Mouse (Mus musculus) embryonic facial prominence, embryonic 11.5 days (tissue): Measurements from ENCODE around the gene Fam174b. TPM values are rescaled to one million over a fixed set of nuclear protein-coding genes. Genes with fewer than 3 reads are reported as not detected.

ENCODE experiments used
- ATAC-seq: fragments of 200-750 bp; cut with Nextera tagmentation; replicated peaks from 2 replicates; pipeline ENCODE4 v1.8.0; 2017; ENCODE audit warnings: low read depth; ENCODE audit not compliant: insufficient number of reproducible peaks, low FRiP score, low TSS enrichment
- DNase-seq: peaks from one replicate; pipeline ENCODE4 v3.0.0-alpha.2; 2015; ENCODE audit warnings: low spot score
- H3K27ac ChIP-seq: fragments of 300-500 bp; sonication (generic); replicated peaks from 2 replicates; pipeline ENCODE4 v1.5.1; 2014; ENCODE audit warnings: mild to moderate bottlenecking, low read depth, low read length, control low read depth
- H3K27me3 ChIP-seq: fragments of 300-500 bp; sonication (generic); 2 replicates; pipeline ENCODE4 v1.6.1; 2014; ENCODE audit warnings: mild to moderate bottlenecking, low read length, moderate library complexity, mixed read lengths; ENCODE audit not compliant: control insufficient read depth, insufficient read depth
- H3K36me3 ChIP-seq: fragments of 300-500 bp; sonication (generic); replicated peaks from 2 replicates; pipeline ENCODE4 v1.6.1; 2014; ENCODE audit warnings: low read depth, mild to moderate bottlenecking, low read length, moderate library complexity, mixed read lengths; ENCODE audit not compliant: control insufficient read depth, insufficient read depth
- H3K4me1 ChIP-seq: fragments of 300-500 bp; sonication (generic); 2 replicates; pipeline ENCODE4 v1.6.1; 2014; ENCODE audit warnings: low read length, mixed read lengths; ENCODE audit not compliant: control insufficient read depth, insufficient read depth
- H3K4me2 ChIP-seq: fragments of 300-500 bp; sonication (generic); 2 replicates; pipeline ENCODE4 v1.6.1; 2014; ENCODE audit warnings: low read depth, mild to moderate bottlenecking, control low read depth, low read length, moderate library complexity
- H3K4me3 ChIP-seq: fragments of 300-500 bp; sonication (generic); 2 replicates; pipeline ENCODE4 v1.5.1; 2014; ENCODE audit warnings: low read depth, low read length, control low read depth
- H3K9ac ChIP-seq: fragments of 300-500 bp; sonication (generic); replicated peaks from 2 replicates; pipeline ENCODE4 v1.6.1; 2014; ENCODE audit warnings: mild to moderate bottlenecking, control low read depth, low read length
- H3K9me3 ChIP-seq: fragments of 300-500 bp; sonication (generic); replicated peaks from 2 replicates; pipeline ENCODE4 v1.6.1; 2016; ENCODE audit warnings: mild to moderate bottlenecking, low read length, inconsistent platforms, mixed read lengths; ENCODE audit not compliant: control insufficient read depth
- WGBS: fragments of 180-500 bp; shearing (Covaris S2); extraction: QIAGEN DNeasy Blood & Tissue Kit; methylation state at CpG from one replicate; pipeline ENCODE4 v1.1.7; 2014; 5-methylcytosine and 5-hydroxymethylcytosine counted together
- polyA plus RNA-seq: library from polyadenylated mRNA; unstranded; fragments of >200 nt; fragmentation: Nextera tagmentation; extraction: Ambion mirVana; gene quantifications from 2 replicates; pipeline ENCODE4 v1.2.1, GENCODE M21; 2014

The Fam174b gene
- polyA plus RNA-seq, 1 experiment from 2014 or later: 34.4 TPM

DNA sequence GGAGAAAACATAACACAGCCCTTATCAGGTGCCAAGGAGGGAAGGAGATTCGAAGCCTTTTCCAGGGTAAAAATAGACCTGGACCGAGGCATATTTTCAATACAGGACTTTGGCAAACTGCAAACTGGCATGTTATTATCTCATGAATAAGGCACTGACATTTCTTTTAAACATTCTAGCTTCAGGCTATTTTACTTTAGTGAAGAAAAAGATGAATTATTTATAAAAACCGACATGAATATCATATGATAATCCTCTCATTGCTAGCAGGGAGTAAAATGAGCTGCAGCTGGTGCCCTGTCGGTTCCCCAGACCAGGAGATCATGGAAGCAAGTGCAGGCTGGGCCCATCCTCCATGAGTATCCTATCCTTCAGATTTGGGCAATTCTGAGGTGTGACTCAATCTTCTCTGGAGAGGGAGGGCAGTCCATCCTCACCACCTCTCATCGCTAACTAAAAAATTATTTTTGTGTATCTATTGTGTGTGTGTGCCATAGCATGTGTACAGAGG is 21.6 kb upstream of the Fam174b start:
- Histone ChIP-seq H3K27me3 (no peaks in the 10 kb centered on the region), H3K27ac (no peak overlapping the region), H3K4me3 (no peak overlapping the region), H3K4me1 (no peaks in the 10 kb centered on the region), H3K9me3 (no peaks in the 10 kb centered on the region), H3K36me3 (no peaks in the 10 kb centered on the region), H3K4me2 (no peak overlapping the region), H3K9ac (no peak overlapping the region)
- DNase-seq: no peak
- no peak for ATAC-seq
- 62% methylated on average over 5 of the region's 5 CpGs for WGBS

DNA sequence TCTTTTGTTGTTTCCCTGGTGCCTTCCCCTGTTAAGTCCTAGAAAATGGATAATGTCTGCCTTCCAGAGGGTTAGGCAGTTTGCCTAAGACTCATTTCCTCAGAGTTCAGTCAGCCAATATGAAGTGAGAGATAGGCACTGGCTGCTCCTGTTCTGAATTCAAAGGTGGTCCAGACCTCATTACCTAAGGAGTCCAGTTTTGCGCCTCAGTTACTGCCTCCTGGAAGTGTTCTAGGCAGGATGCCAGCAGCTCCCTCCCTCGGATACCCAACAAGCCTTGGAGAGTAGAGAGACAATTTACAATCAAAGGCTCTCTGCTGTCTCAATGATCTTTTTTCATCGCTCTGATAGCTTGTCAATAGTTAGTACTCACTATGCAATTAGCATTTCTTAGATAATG is 19.1 kb upstream of the Fam174b start:
- WGBS: 79% methylated on average over 3 of the region's 3 CpGs
- Histone ChIP-seq H3K4me3 (no peak overlapping the region), H3K4me1 (no peaks in the 10 kb centered on the region), H3K9ac (no peak overlapping the region), H3K4me2 (no peak overlapping the region), H3K9me3 (no peaks in the 10 kb centered on the region), H3K36me3 (no peaks in the 10 kb centered on the region), H3K27ac (no peak overlapping the region), H3K27me3 (no peaks in the 10 kb centered on the region)
- ATAC-seq: no peak
- DNase-seq: no peak

GRCm38 (mm10) chr7:73721764-73722163 is 18.3 kb upstream of the Fam174b start:
- ATAC-seq (no peak), DNase-seq (no peak)
- H3K4me1 ChIP-seq: no peaks in the 10 kb centered on the region
- no peak overlapping the region for H3K4me3 ChIP-seq
- no peaks in the 10 kb centered on the region for H3K36me3 ChIP-seq
- H3K9me3 ChIP-seq: no peaks in the 10 kb centered on the region
- no peak overlapping the region for H3K27ac ChIP-seq
- no peaks in the 10 kb centered on the region for H3K27me3 ChIP-seq
- H3K4me2 ChIP-seq: no peak overlapping the region
- H3K9ac ChIP-seq: no peak overlapping the region
- WGBS: 80% methylated on average over 3 of the region's 3 CpGs

DNA sequence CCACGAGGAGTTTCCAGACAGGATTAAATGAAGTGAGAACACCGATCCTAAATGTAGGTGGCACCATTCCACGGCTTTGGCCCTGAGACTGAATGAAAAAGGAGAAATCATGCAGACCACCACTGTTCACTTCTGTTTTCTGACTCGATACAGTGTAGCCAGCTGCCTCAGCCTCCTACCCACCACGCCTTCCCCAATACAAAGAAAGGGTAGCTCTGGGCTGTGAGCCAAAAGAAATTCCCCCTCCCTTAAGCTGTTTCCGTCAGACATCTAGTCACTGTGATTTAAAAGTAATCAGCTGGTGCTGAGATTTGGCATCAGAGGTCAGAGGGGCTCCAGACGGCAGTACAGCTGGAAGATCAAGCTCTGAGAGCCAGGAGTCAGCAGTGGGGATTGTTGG is 10.2 kb upstream of the Fam174b start:
- DNase-seq (no peak), ATAC-seq (no peak)
- H3K36me3 ChIP-seq: no peaks in the 10 kb centered on the region
- no peak overlapping the region for H3K4me3 ChIP-seq
- H3K27ac ChIP-seq: no peak overlapping the region
- H3K4me2 ChIP-seq: no peak overlapping the region
- H3K9me3 ChIP-seq: no peaks in the 10 kb centered on the region
- H3K27me3 ChIP-seq: no peaks in the 10 kb centered on the region
- WGBS: 57% methylated on average over 7 of the region's 7 CpGs
- H3K4me1 ChIP-seq: no peaks in the 10 kb centered on the region
- no peak overlapping the region for H3K9ac ChIP-seq

- Histone ChIP-seq H3K27me3 (no peaks in the 10 kb centered on the region), H3K9ac (no peak overlapping the region), H3K4me1 (no peaks in the 10 kb centered on the region), H3K36me3 (no peaks in the 10 kb centered on the region), H3K9me3 (no peaks in the 10 kb centered on the region), H3K27ac (no peak overlapping the region), H3K4me2 (no peak overlapping the region), H3K4me3 (no peak overlapping the region)
- ATAC-seq (no peak), DNase-seq (no peak)
- WGBS: 68% methylated on average over 10 of the region's 10 CpGs
Measured at GRCm38 (mm10) chr7:73730430-73731022, 9.6 kb upstream of the Fam174b start.

GRCm38 (mm10) chr7:73736046-73736445 is 4.1 kb upstream of the Fam174b start:
- WGBS: 72% methylated on average over 2 of the region's 2 CpGs
- Histone ChIP-seq H3K27me3 (peaks cover 1% of the 10 kb centered on the region), H3K9me3 (no peaks in the 10 kb centered on the region), H3K4me2 (no peak overlapping the region), H3K4me1 (no peaks in the 10 kb centered on the region), H3K9ac (no peak overlapping the region), H3K27ac (no peak overlapping the region), H3K36me3 (no peaks in the 10 kb centered on the region), H3K4me3 (no peak overlapping the region)
- ATAC-seq: no peak
- no peak for DNase-seq

DNA sequence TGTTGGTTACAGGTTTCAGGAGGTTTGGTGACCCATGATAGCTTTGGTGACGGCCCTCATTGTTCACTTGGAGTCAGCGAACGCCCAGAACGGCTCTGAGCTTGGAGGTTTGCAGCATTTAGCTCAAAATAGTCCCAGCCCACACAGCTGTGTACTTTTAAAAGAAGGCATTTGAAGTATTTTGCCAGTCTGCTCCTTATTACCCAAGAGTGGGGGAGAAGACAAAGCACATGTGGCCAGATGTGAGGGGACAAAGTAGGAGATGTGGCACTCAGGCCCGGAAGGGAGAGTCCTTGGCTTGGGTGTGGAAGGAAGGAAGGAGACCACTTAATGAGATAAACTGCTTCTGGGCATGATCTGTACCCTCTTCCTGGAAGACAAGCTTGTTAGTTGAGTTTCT is 1.3 kb downstream of the Fam174b start:
- no peaks in the 10 kb centered on the region for H3K9me3 ChIP-seq
- WGBS: 38% methylated on average over 5 of the region's 5 CpGs
- peak overlapping the region; percentile 97 for H3K4me2 ChIP-seq
- H3K27me3 ChIP-seq: peaks cover 4% of the 10 kb centered on the region
- peak overlapping the region; percentile 60 for H3K4me3 ChIP-seq
- ATAC-seq (no peak), DNase-seq (peak; percentile 43)
- H3K27ac ChIP-seq: no peak overlapping the region
- no peaks in the 10 kb centered on the region for H3K36me3 ChIP-seq
- H3K4me1 ChIP-seq: peaks cover 3% of the 10 kb centered on the region; the same call in 1 of the 2 replicates
- peak overlapping the region; percentile 74 for H3K9ac ChIP-seq

GRCm38 (mm10) chr7:73741841-73742240 is 1.7 kb downstream of the Fam174b start:
- peaks cover 4% of the 10 kb centered on the region for H3K27me3 ChIP-seq
- H3K4me1 ChIP-seq: peaks cover 3% of the 10 kb centered on the region; the same call in 1 of the 2 replicates
- peak overlapping the region; percentile 97 for H3K4me2 ChIP-seq
- H3K4me3 ChIP-seq: no peak overlapping the region
- 67% methylated on average over 6 of the region's 6 CpGs for WGBS
- no peaks in the 10 kb centered on the region for H3K9me3 ChIP-seq
- H3K9ac ChIP-seq: no peak overlapping the region
- H3K36me3 ChIP-seq: no peaks in the 10 kb centered on the region
- no peak overlapping the region; the same call in 1 of the 2 replicates for H3K27ac ChIP-seq
- DNase-seq (no peak), ATAC-seq (no peak)
